Mouse (Mus musculus) stomach, postnatal 0 days (tissue): ENCODE measurements at regions not wholly inside any gene's neighbourhood (a gene's known extent, or its start where the extent isn't known, plus 50 kb on each side); places are given as distances from the start of the nearest gene placed in this dataset.

Experiments used
- ATAC-seq: fragments of 200-750 bp; cut with Nextera tagmentation; 2 replicates; pipeline ENCODE4 v1.8.0; 2017; ENCODE audit not compliant: low FRiP score, low TSS enrichment
- DNase-seq: peaks from one replicate; pipeline ENCODE4 v3.0.0-alpha.2; 2016; ENCODE audit warnings: low spot score
- H3K27ac ChIP-seq: fragments of 300-500 bp; sonication (generic); replicated peaks from 2 replicates; pipeline ENCODE4 v1.5.1; 2014; ENCODE audit warnings: mild to moderate bottlenecking, control low read depth
- H3K27me3 ChIP-seq: fragments of 300-500 bp; sonication (generic); 2 replicates; pipeline ENCODE4 v1.6.1; 2014; ENCODE audit warnings: low read length; ENCODE audit not compliant: control insufficient read depth, insufficient read depth
- H3K36me3 ChIP-seq: fragments of 300-500 bp; sonication (generic); 2 replicates; pipeline ENCODE4 v1.6.1; 2014; ENCODE audit warnings: low read length, mixed read lengths; ENCODE audit not compliant: control insufficient read depth, insufficient read depth
- H3K4me1 ChIP-seq: fragments of 300-500 bp; sonication (generic); replicated peaks from 2 replicates; pipeline ENCODE4 v1.6.1; 2014; ENCODE audit warnings: antibody characterized with exemption; ENCODE audit not compliant: control insufficient read depth, insufficient read depth
- H3K4me2 ChIP-seq: fragments of 300-500 bp; sonication (generic); replicated peaks from 2 replicates; pipeline ENCODE4 v1.6.1; 2014; ENCODE audit warnings: low read depth, mild to moderate bottlenecking, control low read depth, moderate library complexity
- H3K4me3 ChIP-seq: fragments of 300-500 bp; sonication (generic); 2 replicates; pipeline ENCODE4 v1.5.1; 2014; ENCODE audit warnings: low read depth, low read length, control low read depth
- H3K9ac ChIP-seq: fragments of 300-500 bp; sonication (generic); 2 replicates; pipeline ENCODE4 v1.6.1; 2014; ENCODE audit warnings: mild to moderate bottlenecking, low read length, control low read depth, mixed read lengths
- H3K9me3 ChIP-seq: fragments of 300-500 bp; sonication (generic); 2 replicates; pipeline ENCODE4 v1.6.1; 2016; ENCODE audit warnings: low read length; ENCODE audit not compliant: control insufficient read depth
- CTCF ChIP-seq: IDR thresholded peaks from 2 replicates; pipeline ENCODE4 v1.5.1; 2016; ENCODE audit warnings: antibody characterized with exemption, low read depth, mild to moderate bottlenecking, moderate library complexity
- EP300 ChIP-seq: optimal IDR thresholded peaks from 2 replicates; pipeline ENCODE3; 2016; ENCODE audit warnings: antibody characterized with exemption
- WGBS: fragments of 180-500 bp; shearing (Covaris S2); extraction: QIAGEN DNeasy Blood & Tissue Kit; methylation state at CpG from one replicate; pipeline ENCODE4 v1.1.7; 2014; 5-methylcytosine and 5-hydroxymethylcytosine counted together

- H3K4me1 ChIP-seq, result no peaks in the 10 kb centered on the region
- 86% methylated on average over 1 of the region's 1 CpGs for WGBS
Observed at GRCm38 (mm10) chr11:82668026-82668425, 96.1 kb downstream of the Cct6b start.

GRCm38 (mm10) chr11:82664076-82664475 lies 100.0 kb downstream of the Cct6b start:
- Histone ChIP-seq H3K4me3 (no peak overlapping the region), H3K36me3 (no peaks in the 10 kb centered on the region), H3K4me2 (no peak overlapping the region), H3K27me3 (no peaks in the 10 kb centered on the region), H3K9ac (no peak overlapping the region), H3K9me3 (no peaks in the 10 kb centered on the region), H3K4me1 (no peaks in the 10 kb centered on the region), H3K27ac (no peak overlapping the region)
- DNase-seq (no peak), ATAC-seq (no peak)
- TF ChIP-seq EP300 (no peak), CTCF (no peak)
- WGBS, result 70% methylated on average over 1 of the region's 1 CpGs

More at GRCm38 (mm10) chr11:82668026-82668425, 96.1 kb downstream of the Cct6b start:
- no peak overlapping the region for H3K27ac ChIP-seq
- H3K4me2 ChIP-seq, result no peak overlapping the region
- DNase-seq, result no peak
- no peaks in the 10 kb centered on the region for H3K36me3 ChIP-seq
- no peak for TF ChIP-seq EP300
- no peak for TF ChIP-seq CTCF
- no peaks in the 10 kb centered on the region for H3K9me3 ChIP-seq
- no peaks in the 10 kb centered on the region for H3K27me3 ChIP-seq
- ATAC-seq, result no peak
- H3K4me3 ChIP-seq, result no peak overlapping the region
- no peak overlapping the region for H3K9ac ChIP-seq

GRCm38 (mm10) chr11:82662086-82662485 lies 102.0 kb downstream of the Cct6b start:
- Histone ChIP-seq H3K4me3 (no peak overlapping the region), H3K36me3 (no peaks in the 10 kb centered on the region), H3K4me1 (no peaks in the 10 kb centered on the region), H3K9me3 (no peaks in the 10 kb centered on the region), H3K9ac (no peak overlapping the region), H3K27me3 (no peaks in the 10 kb centered on the region), H3K27ac (no peak overlapping the region), H3K4me2 (no peak overlapping the region)
- DNase-seq (no peak), ATAC-seq (no peak)
- TF ChIP-seq CTCF (no peak), EP300 (no peak)
- WGBS, result 20% methylated on average over 3 of the region's 3 CpGs

GRCm38 (mm10) chr11:82651751-82652150 lies 112.4 kb downstream of the Cct6b start:
- no peak for ATAC-seq
- no peaks in the 10 kb centered on the region for H3K27me3 ChIP-seq
- no peaks in the 10 kb centered on the region for H3K4me1 ChIP-seq
- no peaks in the 10 kb centered on the region for H3K36me3 ChIP-seq
- H3K4me3 ChIP-seq, result no peak overlapping the region
- H3K9me3 ChIP-seq, result no peaks in the 10 kb centered on the region
- WGBS, result 22% methylated on average over 5 of the region's 5 CpGs
- H3K27ac ChIP-seq, result no peak overlapping the region
- no peak overlapping the region for H3K9ac ChIP-seq
- no peak for TF ChIP-seq CTCF
- no peak for TF ChIP-seq EP300
- DNase-seq, result no peak
- no peak overlapping the region for H3K4me2 ChIP-seq

GRCm38 (mm10) chr11:82638513-82638912 lies 125.6 kb downstream of the Cct6b start:
- no peaks in the 10 kb centered on the region for H3K36me3 ChIP-seq
- H3K4me1 ChIP-seq, result no peaks in the 10 kb centered on the region
- no peak for TF ChIP-seq EP300
- no peak for ATAC-seq
- no peak overlapping the region for H3K4me3 ChIP-seq
- 28% methylated on average over 4 of the region's 4 CpGs for WGBS
- no peaks in the 10 kb centered on the region for H3K9me3 ChIP-seq
- no peak overlapping the region for H3K27ac ChIP-seq
- no peak overlapping the region for H3K9ac ChIP-seq
- no peaks in the 10 kb centered on the region for H3K27me3 ChIP-seq
- H3K4me2 ChIP-seq, result no peak overlapping the region
- no peak for DNase-seq

- H3K4me3 ChIP-seq, result no peak overlapping the region
- TF ChIP-seq EP300, result no peak
- TF ChIP-seq CTCF, result no peak
- WGBS, result 92% methylated on average over 1 of the region's 1 CpGs
- H3K9ac ChIP-seq, result no peak overlapping the region
- no peak for DNase-seq
- H3K27me3 ChIP-seq, result no peaks in the 10 kb centered on the region
- H3K27ac ChIP-seq, result no peak overlapping the region
- H3K36me3 ChIP-seq, result no peaks in the 10 kb centered on the region
- ATAC-seq, result no peak
- H3K4me1 ChIP-seq, result no peaks in the 10 kb centered on the region
- H3K9me3 ChIP-seq, result no peaks in the 10 kb centered on the region
- no peak overlapping the region for H3K4me2 ChIP-seq
Observed at GRCm38 (mm10) chr11:82632191-82632590, 131.9 kb downstream of the Cct6b start.
